In the genomic region with DNA sequence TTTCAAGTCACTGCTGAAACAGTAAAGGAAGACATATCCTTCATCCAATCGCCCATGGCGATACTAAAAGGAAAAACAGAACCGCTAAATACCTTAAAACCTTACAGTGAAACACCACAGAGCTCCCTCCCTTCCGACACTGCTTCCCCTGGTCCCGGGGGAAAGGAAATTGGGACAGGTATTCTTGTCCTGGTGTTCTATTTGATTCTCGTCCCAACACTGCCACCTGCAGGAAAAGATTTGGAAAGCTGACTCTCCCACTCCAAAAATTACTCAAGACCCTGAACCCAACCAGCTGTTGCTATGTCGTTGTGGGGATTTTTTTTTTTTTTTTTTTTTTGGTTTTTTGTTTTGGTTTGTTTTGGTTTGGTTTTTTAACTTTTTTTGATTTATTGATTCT, we compare ENCODE assay signal across 8 mouse cellular contexts. TPM values are rescaled to one million over a fixed set of nuclear protein-coding genes. Genes with fewer than 3 reads are reported as not detected.
DNase-seq lines count a peak whose midpoint lies in the region; ATAC-seq and TF ChIP-seq lines count a peak whose summit lies in the region.

No protein-coding gene starts in this region.

- H3K27me3 ChIP-seq in forebrain, embryonic 13.5 days: no peaks in the 10 kb centered on the region
- H3K27me3 ChIP-seq in hindbrain, embryonic 16.5 days (replicated peaks; ENCODE audit: control insufficient read depth, insufficient read depth, low read length): 0 out of 2 replicates have a peak, but pooled peaks cover 2% of the 10 kb centered on the region
- H3K27me3 ChIP-seq in liver, postnatal 0 days (ENCODE audit: insufficient read depth, low read length): no peaks in the 10 kb centered on the region

- H3K36me3 ChIP-seq in forebrain, embryonic 13.5 days (ENCODE audit: poor library complexity, severe bottlenecking): no peaks in the 10 kb centered on the region
- H3K36me3 ChIP-seq in hindbrain, embryonic 16.5 days (ENCODE audit: control insufficient read depth, insufficient read depth, low read length): no peaks in the 10 kb centered on the region
- no peaks in the 10 kb centered on the region for H3K36me3 ChIP-seq in liver, postnatal 0 days (replicated peaks; ENCODE audit: insufficient read depth, low read length)

- no peak overlapping the region for H3K27ac ChIP-seq in forebrain, embryonic 13.5 days
- no peak overlapping the region for H3K27ac ChIP-seq in hindbrain, embryonic 16.5 days (ENCODE audit: low read depth, low read length)
- no peak overlapping the region for H3K27ac ChIP-seq in liver, postnatal 0 days (ENCODE audit: low read depth)

- peak; percentile 54; the same call in 1 of the 2 replicates for ATAC-seq in forebrain, embryonic 13.5 days
- ATAC-seq in hindbrain, embryonic 16.5 days: peak; percentile 24; the same call in 1 of the 2 replicates
- ATAC-seq in liver, postnatal 0 days: no peak

- H3K4me2 ChIP-seq in forebrain, embryonic 13.5 days: 0 out of 2 replicates have a peak overlapping the region, but pooled peaks have one; percentile 24
- peak overlapping the region; percentile 50 for H3K4me2 ChIP-seq in hindbrain, embryonic 16.5 days (ENCODE audit: low read length)
- no peak overlapping the region for H3K4me2 ChIP-seq in liver, postnatal 0 days (ENCODE audit: low read depth, low read length)

- peak; percentile 66 for DNase-seq in layer of hippocampus, adult 11-12 months (ENCODE audit: low spot score)
- no peak for DNase-seq in layer of hippocampus, adult 9-11 months
- DNase-seq in adrenal gland, postnatal 10 days: peak; percentile 65
- DNase-seq in liver, postnatal 0 days: peak; percentile 42
- DNase-seq in retina, embryonic 14.5 days (ENCODE audit: low spot score): peak; percentile 86
- DNase-seq in urinary bladder, postnatal 10 days (ENCODE audit: low spot score): no peak

- no peak overlapping the region for H3K9ac ChIP-seq in forebrain, embryonic 13.5 days
- H3K9ac ChIP-seq in hindbrain, embryonic 16.5 days (ENCODE audit: low read depth, low read length): no peak overlapping the region; the same call in 1 of the 2 replicates
- H3K9ac ChIP-seq in liver, postnatal 0 days (replicated peaks): no peak overlapping the region

- no peaks in the 10 kb centered on the region for H3K9me3 ChIP-seq in forebrain, embryonic 13.5 days (replicated peaks)
- H3K9me3 ChIP-seq in hindbrain, embryonic 16.5 days (ENCODE audit: control insufficient read depth, low read length): no peaks in the 10 kb centered on the region
- H3K9me3 ChIP-seq in liver, postnatal 0 days (ENCODE audit: low read length): no peaks in the 10 kb centered on the region

- 3% methylated on average over 7 of the region's 7 CpGs for WGBS in forebrain, embryonic 13.5 days
- WGBS in hindbrain, embryonic 16.5 days: 3% methylated on average over 7 of the region's 7 CpGs
- WGBS in liver, postnatal 0 days (ENCODE audit: insufficient replicate concordance): 6% methylated on average over 7 of the region's 7 CpGs

- peaks cover 5% of the 10 kb centered on the region; the same call in 1 of the 2 replicates for H3K4me1 ChIP-seq in forebrain, embryonic 13.5 days
- H3K4me1 ChIP-seq in hindbrain, embryonic 16.5 days (ENCODE audit: control insufficient read depth, insufficient read depth, low read depth, low read length): peaks cover 5% of the 10 kb centered on the region
- no peaks in the 10 kb centered on the region for H3K4me1 ChIP-seq in liver, postnatal 0 days (ENCODE audit: insufficient read depth)

- no peak for TF ChIP-seq EP300 in liver, postnatal 0 days (IDR thresholded peaks at IDR 0.05; ENCODE audit: low read depth)

- H3K4me3 ChIP-seq in forebrain, embryonic 13.5 days: no peak overlapping the region
- H3K4me3 ChIP-seq in hindbrain, embryonic 16.5 days (ENCODE audit: low read length): no peak overlapping the region
- no peak overlapping the region for H3K4me3 ChIP-seq in liver, postnatal 0 days (ENCODE audit: low read depth, low read length)

- TF ChIP-seq CTCF in liver, postnatal 0 days (IDR thresholded peaks at IDR 0.05; ENCODE audit: low read depth): peak; percentile 54

RNA-seq across cellular contexts. Expression of a gene that starts 24.6 kb away (rescaled TPM):
- total RNA-seq in adrenal gland, postnatal 10 days (2021): 100 to 1,000 TPM; 805 to 857 TPM
- 585 and 587 TPM in 2 replicates for polyA plus RNA-seq in forebrain, embryonic 13.5 days (2015; fragmentation: Nextera tagmentation; extraction: Ambion mirVana)
- 343 and 349 TPM in 2 replicates for polyA plus RNA-seq in hindbrain, embryonic 16.5 days (2015; fragmentation: Nextera tagmentation; extraction: Ambion mirVana)
- 397 and 398 TPM in 2 replicates for polyA plus RNA-seq in liver, postnatal 0 days (2015; fragmentation: Nextera tagmentation; extraction: Ambion mirVana)

RNA-seq across cellular contexts. Expression of a gene that starts 41.7 kb away (rescaled TPM):
- total RNA-seq in adrenal gland, postnatal 10 days (2021): 10 to 100 TPM; 42.3 to 42.7 TPM
- 6.0 and 7.4 TPM in 2 replicates for polyA plus RNA-seq in forebrain, embryonic 13.5 days (2015; fragmentation: Nextera tagmentation; extraction: Ambion mirVana)
- 6.5 and 7.1 TPM in 2 replicates for polyA plus RNA-seq in hindbrain, embryonic 16.5 days (2015; fragmentation: Nextera tagmentation; extraction: Ambion mirVana)
- polyA plus RNA-seq in liver, postnatal 0 days (2015; fragmentation: Nextera tagmentation; extraction: Ambion mirVana): 2.2 and 2.3 TPM in 2 replicates

RNA-seq across cellular contexts. Expression of a gene that starts 50.5 kb away (rescaled TPM):
- 10 to 100 TPM in 1 of 2 experiments, 1 to 10 TPM in 1; 5.3 to 12.0 TPM for total RNA-seq in adrenal gland, postnatal 10 days (2021)
- 0.71 and 0.80 TPM in 2 replicates for polyA plus RNA-seq in forebrain, embryonic 13.5 days (2015; fragmentation: Nextera tagmentation; extraction: Ambion mirVana)
- polyA plus RNA-seq in hindbrain, embryonic 16.5 days (2015; fragmentation: Nextera tagmentation; extraction: Ambion mirVana): 1.7 and 2.7 TPM in 2 replicates
- polyA plus RNA-seq in liver, postnatal 0 days (2015; fragmentation: Nextera tagmentation; extraction: Ambion mirVana): 0.48 and 0.52 TPM in 2 replicates

RNA-seq across cellular contexts. Expression of a gene that starts 51.0 kb away (rescaled TPM):
- 1 to 10 TPM; 2.5 to 4.9 TPM for total RNA-seq in adrenal gland, postnatal 10 days (2021)
- 4.2 and 5.2 TPM in 2 replicates for polyA plus RNA-seq in forebrain, embryonic 13.5 days (2015; fragmentation: Nextera tagmentation; extraction: Ambion mirVana)
- polyA plus RNA-seq in hindbrain, embryonic 16.5 days (2015; fragmentation: Nextera tagmentation; extraction: Ambion mirVana): 1.1 and 2.3 TPM in 2 replicates
- polyA plus RNA-seq in liver, postnatal 0 days (2015; fragmentation: Nextera tagmentation; extraction: Ambion mirVana): 4.9 and 5.0 TPM in 2 replicates

Comparison
In these comparisons a context has a peak if more than half of its experiments do, and no peak if none do; other contexts are left out.
1. DNase-seq: peak in layer of hippocampus, adult 11-12 months (single experiment), adrenal gland, postnatal 10 days (single experiment), liver, postnatal 0 days (single experiment) and retina, embryonic 14.5 days (single experiment); none in layer of hippocampus, adult 9-11 months (single experiment) and urinary bladder, postnatal 10 days (single experiment).